9 mouse cellular contexts compared by ENCODE assay signal in genomic region chr10:79754856-79755516, GRCm38 (mm10). TPM values are rescaled to one million over a fixed set of nuclear protein-coding genes. Genes with fewer than 3 reads are reported as not detected.
DNase-seq lines count a peak whose midpoint lies in the region; ATAC-seq and TF ChIP-seq lines count a peak whose summit lies in the region.
"Had no signal": no experiment of that assay in that cellular context is flagged by ENCODE, and none has a peak within 500 bp of the region (broad histone marks: within the 10 kb centered on the region; RNA-seq: fewer than 3 reads in every experiment).

TSS of gene Fgf22 (plus strand) at chr10:79755076.

- no peak for TF ChIP-seq CTCF in liver, postnatal 0 days (IDR thresholded peaks at IDR 0.05; ENCODE audit: low read depth)

- no peaks in the 10 kb centered on the region for H3K27me3 ChIP-seq in forebrain, embryonic 16.5 days (replicated peaks; ENCODE audit: control insufficient read depth, insufficient read depth, low read length)
- peaks cover 5% of the 10 kb centered on the region; the same call in 1 of the 2 replicates for H3K27me3 ChIP-seq in liver, postnatal 0 days (ENCODE audit: insufficient read depth, low read length)
- H3K27me3 ChIP-seq in neural tube, embryonic 13.5 days = no peaks in the 10 kb centered on the region

- peak; percentile 64 for ATAC-seq in forebrain, embryonic 16.5 days
- ATAC-seq in hematopoietic stem cell, adult 5-6 weeks (replicated peaks in 1 of 2; ENCODE audit: insufficient read depth in 1 of 2, low FRiP score in 2 of 2, low TSS enrichment in 1 of 2, low read depth in 1 of 2, poor library complexity in 2 of 2, severe bottlenecking in 2 of 2) = peak; percentile 17 to 64
- ATAC-seq in liver, postnatal 0 days = peak; percentile 85
- peak; percentile 84 for ATAC-seq in neural tube, embryonic 13.5 days (ENCODE audit: low read depth)
- no peak for ATAC-seq in inflammation-experienced regulatory T-cells, adult 6 months

- TF ChIP-seq EP300 in liver, postnatal 0 days (IDR thresholded peaks at IDR 0.05; ENCODE audit: low read depth) = no peak

- peaks cover 6% of the 10 kb centered on the region; the same call in 1 of the 2 replicates for H3K4me1 ChIP-seq in forebrain, embryonic 16.5 days (replicated peaks; ENCODE audit: control insufficient read depth, insufficient read depth, low read length)
- H3K4me1 ChIP-seq in liver, postnatal 0 days (ENCODE audit: insufficient read depth) = peaks cover 5% of the 10 kb centered on the region
- peaks cover 10% of the 10 kb centered on the region for H3K4me1 ChIP-seq in neural tube, embryonic 13.5 days (replicated peaks)

- peak within 1 kb of the TSS; percentile 57 for H3K4me2 ChIP-seq in forebrain, embryonic 16.5 days (ENCODE audit: low read length)
- H3K4me2 ChIP-seq in liver, postnatal 0 days (ENCODE audit: low read depth, low read length) = peak within 1 kb of the TSS; percentile 59
- peak within 1 kb of the TSS; percentile 70 for H3K4me2 ChIP-seq in neural tube, embryonic 13.5 days

- H3K9me3 ChIP-seq in forebrain, embryonic 16.5 days (ENCODE audit: control insufficient read depth, low read length) = no peaks in the 10 kb centered on the region
- H3K9me3 ChIP-seq in liver, postnatal 0 days (ENCODE audit: low read length) = no peaks in the 10 kb centered on the region
- no peaks in the 10 kb centered on the region for H3K9me3 ChIP-seq in neural tube, embryonic 13.5 days

- peak within 1 kb of the TSS; percentile 36 for H3K4me3 ChIP-seq in forebrain, embryonic 16.5 days (replicated peaks; ENCODE audit: low read length)
- H3K4me3 ChIP-seq in liver, postnatal 0 days (ENCODE audit: low read depth, low read length) = no peak within 1 kb of the TSS
- peak within 1 kb of the TSS; percentile 42 for H3K4me3 ChIP-seq in neural tube, embryonic 13.5 days

- H3K36me3 ChIP-seq in forebrain, embryonic 16.5 days (ENCODE audit: control insufficient read depth, insufficient read depth) = peaks cover 16% of the 10 kb centered on the region
- peaks cover 16% of the 10 kb centered on the region; the same call in 1 of the 2 replicates for H3K36me3 ChIP-seq in liver, postnatal 0 days (replicated peaks; ENCODE audit: insufficient read depth, low read length)
- H3K36me3 ChIP-seq in neural tube, embryonic 13.5 days = peaks cover 41% of the 10 kb centered on the region

- WGBS in forebrain, embryonic 16.5 days = under 1% methylated on average over 36 of the region's 36 CpGs
- WGBS in liver, postnatal 0 days (ENCODE audit: insufficient replicate concordance) = 5% methylated on average over 36 of the region's 36 CpGs
- 2% methylated on average over 36 of the region's 36 CpGs for WGBS in neural tube, embryonic 13.5 days

- DNase-seq in adrenal gland, adult (ENCODE audit: inconsistent age in 2 of 2, low spot score in 1 of 2) = peak; percentile 83 to 91
- DNase-seq in cerebellum, adult 9-10 months = peak; percentile 87
- peak; percentile 78 for DNase-seq in layer of hippocampus, adult 11-12 months (ENCODE audit: low spot score)
- DNase-seq in liver, postnatal 0 days = peak; percentile 83

- H3K27ac ChIP-seq in forebrain, embryonic 16.5 days (ENCODE audit: low read length) = no peak within 1 kb of the TSS
- H3K27ac ChIP-seq in liver, postnatal 0 days (ENCODE audit: low read depth) = no peak within 1 kb of the TSS
- no peak within 1 kb of the TSS for H3K27ac ChIP-seq in neural tube, embryonic 13.5 days (replicated peaks)

- peak within 1 kb of the TSS; percentile 5 for H3K9ac ChIP-seq in forebrain, embryonic 16.5 days (replicated peaks; ENCODE audit: low read depth, low read length)
- H3K9ac ChIP-seq in liver, postnatal 0 days (replicated peaks) = no peak within 1 kb of the TSS; the same call in 1 of the 2 replicates
- peak within 1 kb of the TSS; percentile 69 for H3K9ac ChIP-seq in neural tube, embryonic 13.5 days

RNA-seq across cellular contexts. Expression of gene Fgf22, which starts in this region (rescaled TPM):
- polyA plus RNA-seq in forebrain, embryonic 16.5 days (2015; fragmentation: Nextera tagmentation; extraction: Ambion mirVana) = 0.25 and 0.73 TPM in 2 replicates
- not detected in 2 replicates for total RNA-seq in hematopoietic stem cell, adult 5-6 weeks (2017)
- not detected in 2 replicates for polyA plus RNA-seq in liver, postnatal 0 days (2015; fragmentation: Nextera tagmentation; extraction: Ambion mirVana)
- polyA plus RNA-seq in neural tube, embryonic 13.5 days (2015; fragmentation: Nextera tagmentation; extraction: Ambion mirVana) = 1.7 and 2.7 TPM in 2 replicates
- under 1 TPM in 1 of 3 experiments, not detected in 2; 0.24 TPM for polyA plus RNA-seq in inflammation-experienced regulatory T-cells, adult 6 months (2017; shearing (Covaris generic))
- total RNA-seq: neutrophil, adult 5-6 weeks had no signal

Comparison
In these comparisons a context has a peak if more than half of its experiments do, and no peak if none do; other contexts are left out.
1. Peak in ATAC-seq, H3K4me3 ChIP-seq, H3K9ac ChIP-seq and H3K4me2 ChIP-seq in forebrain, embryonic 16.5 days; RNA of the gene not detected or under 1 TPM.
2. Peak in ATAC-seq in hematopoietic stem cell, adult 5-6 weeks; RNA of the gene not detected or under 1 TPM.
3. Peak in DNase-seq, ATAC-seq and H3K4me2 ChIP-seq in liver, postnatal 0 days; RNA of the gene not detected or under 1 TPM.